Mouse (Mus musculus): ENCODE results near the gene Hsf2.
"Not testable (repeated sequence)": the region's sequence is repeated elsewhere in the genome, so short reads cannot be mapped to it uniquely, and the experiment has no call there.

Gene Hsf2

DNA sequence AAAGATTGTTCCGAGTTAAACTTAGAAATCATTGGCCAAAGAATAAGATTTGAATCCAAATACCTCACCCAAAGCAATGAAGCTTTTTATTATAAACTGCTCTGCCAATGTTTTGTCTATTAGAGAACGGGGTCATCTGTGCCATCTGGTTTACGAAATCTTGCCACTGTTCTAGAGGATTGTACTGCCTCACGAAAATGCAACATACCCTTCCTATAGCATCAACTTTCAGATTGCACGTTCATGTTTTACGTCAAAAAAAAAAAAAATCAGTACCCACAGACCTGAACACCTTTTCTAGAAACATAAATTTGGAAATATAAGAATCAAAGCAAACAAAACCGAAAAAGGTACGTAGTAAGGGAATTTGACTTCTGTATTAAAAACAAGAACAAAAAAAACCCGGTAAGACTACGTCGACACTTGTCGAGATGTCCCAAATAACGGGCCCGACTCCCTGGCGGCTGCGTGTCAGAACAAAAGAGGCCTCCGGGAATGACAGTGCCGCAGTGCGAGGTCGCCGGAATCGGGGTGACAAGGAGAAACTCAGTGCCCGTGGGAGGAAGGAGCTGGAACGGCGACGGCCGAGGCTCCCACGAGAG is 45.5 kb downstream of the Hsf2 start:
- DNase-seq (ENCODE audit: extremely low spot score, low spot score): no peak

- DNase-seq (ENCODE audit: extremely low spot score, low spot score): peak; percentile 94
These were observed 46.3 kb downstream of the Hsf2 start, which contains the start of gene Serinc1 for GRCm38 (mm10) chr10:57532218-57533101. TSS of gene Serinc1 (minus strand) at chr10:57532530.

- not testable (repeated sequence) for DNase-seq (ENCODE audit: extremely low spot score, low spot score)
These were observed 57.7 kb downstream of the Hsf2 start for GRCm38 (mm10) chr10:57543890-57544289.

GRCm38 (mm10) chr10:57549631-57550030 is 63.4 kb downstream of the Hsf2 start:
- DNase-seq (ENCODE audit: extremely low spot score, low spot score): no peak

DNA sequence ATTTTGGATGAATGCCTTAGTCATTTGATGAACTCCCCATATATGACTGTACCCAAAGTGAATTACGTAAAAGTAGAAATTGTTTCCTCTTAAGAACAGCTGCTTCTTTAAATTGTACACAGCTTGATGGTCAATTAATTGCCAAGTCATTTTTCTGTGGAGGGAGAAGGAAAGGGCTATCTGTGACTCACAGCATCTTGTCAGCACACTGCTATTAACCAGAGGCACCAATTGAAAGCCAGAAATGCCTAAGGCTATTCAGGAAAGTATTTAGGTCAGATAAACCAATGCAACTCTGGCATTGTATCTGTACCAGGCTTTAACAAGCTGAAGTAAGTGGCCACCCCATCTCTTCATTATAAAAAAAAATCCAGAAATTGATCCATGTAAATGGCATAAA is 67.5 kb downstream of the Hsf2 start:
- no peak for DNase-seq (ENCODE audit: extremely low spot score, low spot score)

- no peak for DNase-seq (ENCODE audit: extremely low spot score, low spot score)
These were observed 71.4 kb downstream of the Hsf2 start for GRCm38 (mm10) chr10:57557597-57557996.
